Mouse (Mus musculus) CH12.LX (cell line): ENCODE results near the gene Tubg1. TPM values are rescaled to one million over a fixed set of nuclear protein-coding genes. Genes with fewer than 3 reads are reported as not detected.
"Not testable (repeated sequence)": the region's sequence is repeated elsewhere in the genome, so short reads cannot be mapped to it uniquely, and the experiment has no call there.

ENCODE experiments used
- DNase-seq: peaks from one replicate; pipeline ENCODE4 v3.0.0-alpha.2; 2013; ENCODE audit errors: extremely low read depth
- H3K27ac ChIP-seq: 2 replicates; pipeline ENCODE4 v1.5.1; 2012; ENCODE audit warnings: low read depth, mild to moderate bottlenecking, control low read depth, moderate library complexity; ENCODE audit not compliant: insufficient read depth
- H3K27me3 ChIP-seq: replicated peaks from 2 replicates; pipeline ENCODE3; 2012; ENCODE audit warnings: inconsistent platforms
- H3K36me3 ChIP-seq, 2 experiments: replicated peaks in 1 of 2; 2 replicates each; pipeline versions ENCODE3 to v1.6.1; 2012; ENCODE audit warnings: inconsistent platforms in 1 of 2, low read length in 1 of 2, mild to moderate bottlenecking in 1 of 2, mixed read lengths in 1 of 2, moderate library complexity in 1 of 2; ENCODE audit not compliant: control insufficient read depth in 1 of 2, insufficient read depth in 1 of 2
- H3K4me1 ChIP-seq, 2 experiments: 2 replicates each; pipeline ENCODE4 v1.6.1; 2012; ENCODE audit warnings: inconsistent platforms in 1 of 2, moderate library complexity in 1 of 2; ENCODE audit not compliant: insufficient read depth in 2 of 2, control insufficient read depth in 1 of 2
- H3K4me2 ChIP-seq: 2 replicates; pipeline ENCODE4 v1.6.1; 2012; ENCODE audit warnings: low read depth, mild to moderate bottlenecking, control low read depth; ENCODE audit not compliant: poor library complexity, insufficient read depth, severe bottlenecking
- H3K4me3 ChIP-seq, 3 experiments: fragments of 150-350 bp in 1 of 3; sonication (generic) in 1 of 3; replicated peaks in 1 of 3; 2 replicates each; pipeline versions ENCODE3 to v1.5.1; 2011 to 2012; ENCODE audit warnings: low read depth in 2 of 3, low read length in 2 of 3, mild to moderate bottlenecking in 2 of 3, moderate library complexity in 2 of 3, control low read depth in 1 of 3, improper control_type of control experiment in 1 of 3, inconsistent platforms in 1 of 3, mixed read lengths in 1 of 3; ENCODE audit not compliant: poor library complexity in 1 of 3
- H3K79me2 ChIP-seq: replicated peaks from 2 replicates; pipeline ENCODE4 v1.6.1; 2012; ENCODE audit warnings: mild to moderate bottlenecking, moderate library complexity; ENCODE audit not compliant: control insufficient read depth, poor library complexity, insufficient read depth, severe bottlenecking; ENCODE audit errors: extremely low read depth
- H3K9ac ChIP-seq: 2 replicates; pipeline ENCODE4 v1.6.1; 2012; ENCODE audit warnings: low read depth, mild to moderate bottlenecking, control low read depth, moderate library complexity; ENCODE audit not compliant: insufficient read depth
- H3K9me3 ChIP-seq: replicated peaks from 2 replicates; pipeline ENCODE3; 2012; ENCODE audit warnings: low read length, inconsistent platforms, mixed read lengths
- BHLHE40 ChIP-seq: IDR thresholded peaks from 2 replicates; pipeline ENCODE4 v1.6.1; 2011; ENCODE audit warnings: mild to moderate bottlenecking, low read depth, low read length, improper control_type of control experiment
- CHD2 ChIP-seq: IDR thresholded peaks from 2 replicates; pipeline ENCODE4 v1.6.1; 2011; ENCODE audit warnings: low read length, improper control_type of control experiment
- GABPA ChIP-seq: IDR thresholded peaks from 2 replicates; pipeline ENCODE4 v1.6.1; 2012; ENCODE audit warnings: low read depth, low read length, improper control_type of control experiment, inconsistent platforms; ENCODE audit not compliant: insufficient replicate concordance
- IRF4 ChIP-seq: IDR thresholded peaks from 2 replicates; pipeline ENCODE4 v1.6.1; 2014; ENCODE audit warnings: low read depth, mild to moderate bottlenecking, inconsistent platforms, low read length, improper control_type of control experiment
- KAT2A ChIP-seq: IDR thresholded peaks from 2 replicates; pipeline ENCODE4 v1.6.1; 2012; ENCODE audit warnings: low read length, improper control_type of control experiment, inconsistent platforms; ENCODE audit not compliant: insufficient replicate concordance
- MAFK ChIP-seq: IDR thresholded peaks from 2 replicates; pipeline ENCODE4 v1.6.1; 2011; ENCODE audit warnings: low read length, improper control_type of control experiment; ENCODE audit not compliant: insufficient replicate concordance
- MEF2A ChIP-seq: IDR thresholded peaks from 2 replicates; pipeline ENCODE4 v1.6.1; 2014; ENCODE audit warnings: low read depth, mild to moderate bottlenecking, inconsistent platforms, low read length, improper control_type of control experiment, borderline replicate concordance
- MXI1 ChIP-seq: IDR thresholded peaks from 2 replicates; pipeline ENCODE4 v1.6.1; 2011; ENCODE audit warnings: mild to moderate bottlenecking, low read depth, low read length, improper control_type of control experiment
- PAX5 ChIP-seq: IDR thresholded peaks from 2 replicates; pipeline ENCODE4 v1.6.1; 2012; ENCODE audit warnings: low read length, inconsistent platforms, mixed read lengths
- RAD21 ChIP-seq: IDR thresholded peaks from 2 replicates; pipeline ENCODE4 v1.6.1; 2011; ENCODE audit warnings: low read depth, mild to moderate bottlenecking, low read length, improper control_type of control experiment, moderate library complexity
- RCOR1 ChIP-seq: conservative IDR thresholded peaks from 2 replicates; pipeline ENCODE4 v1.6.1; 2012; ENCODE audit warnings: low read depth, mild to moderate bottlenecking, inconsistent platforms, low read length, improper control_type of control experiment
- SMC3 ChIP-seq: IDR thresholded peaks from 2 replicates; pipeline ENCODE4 v1.6.1; 2011; ENCODE audit warnings: low read depth, low read length, improper control_type of control experiment
- TBP ChIP-seq: conservative IDR thresholded peaks from 2 replicates; pipeline ENCODE4 v1.6.1; 2011; ENCODE audit warnings: low read depth, low read length, improper control_type of control experiment
- TCF12 ChIP-seq: IDR thresholded peaks from 2 replicates; pipeline ENCODE4 v1.6.1; 2014; ENCODE audit warnings: low read depth, mild to moderate bottlenecking, inconsistent platforms, low read length, improper control_type of control experiment
- UBTF ChIP-seq: IDR thresholded peaks from 2 replicates; pipeline ENCODE4 v1.6.1; 2012; ENCODE audit warnings: low read depth, mild to moderate bottlenecking, inconsistent platforms, low read length, improper control_type of control experiment, moderate library complexity
- USF1 ChIP-seq: IDR thresholded peaks from 2 replicates; pipeline ENCODE4 v1.6.1; 2014; ENCODE audit warnings: low read depth, mild to moderate bottlenecking, inconsistent platforms, low read length, improper control_type of control experiment
- ZNF384 ChIP-seq: IDR thresholded peaks from 2 replicates; pipeline ENCODE4 v1.6.1; 2012; ENCODE audit warnings: low read depth, low read length, improper control_type of control experiment, inconsistent platforms
- dilution Hi-C: fragments of 300-500 bp; cut with MboI; formaldehyde crosslinking; loops from 2 replicates; pipeline ENCODE4 v1.14.3; 2020; ENCODE audit warnings: low sequenced_read_pairs; ENCODE audit not compliant: extremely low pct_unique_long_range_greater_than_20kb, extremely low pct_ligation_motif_present
- in situ Hi-C: fragments of 300-500 bp; cut with MboI; formaldehyde crosslinking; loops from 3 replicates; pipeline ENCODE4 v1.14.3; 2019; ENCODE audit warnings: low sequenced_read_pairs, low pct_ligation_motif_present, low pct_unique_long_range_greater_than_20kb, mixed read lengths
- polyA plus RNA-seq: library from polyadenylated mRNA; unstranded; fragments of >175 nt; gene quantifications from 2 replicates; pipeline ENCODE4 v1.2.1, GENCODE M21; 2012; ENCODE audit warnings: low read depth; ENCODE audit not compliant: insufficient read length
- total RNA-seq, 2 experiments: library from RNA; depleted of rRNA; stranded (reverse); fragments of 300-350 nt in 1 of 2; fragments of >200 nt in 1 of 2; gene quantifications; 2 replicates each; pipeline ENCODE4 v1.2.3; 2012 to 2014

The Tubg1 gene
- total and polyA plus RNA-seq, 3 experiments, result 57.4 to 190 (median 108) TPM

DNA sequence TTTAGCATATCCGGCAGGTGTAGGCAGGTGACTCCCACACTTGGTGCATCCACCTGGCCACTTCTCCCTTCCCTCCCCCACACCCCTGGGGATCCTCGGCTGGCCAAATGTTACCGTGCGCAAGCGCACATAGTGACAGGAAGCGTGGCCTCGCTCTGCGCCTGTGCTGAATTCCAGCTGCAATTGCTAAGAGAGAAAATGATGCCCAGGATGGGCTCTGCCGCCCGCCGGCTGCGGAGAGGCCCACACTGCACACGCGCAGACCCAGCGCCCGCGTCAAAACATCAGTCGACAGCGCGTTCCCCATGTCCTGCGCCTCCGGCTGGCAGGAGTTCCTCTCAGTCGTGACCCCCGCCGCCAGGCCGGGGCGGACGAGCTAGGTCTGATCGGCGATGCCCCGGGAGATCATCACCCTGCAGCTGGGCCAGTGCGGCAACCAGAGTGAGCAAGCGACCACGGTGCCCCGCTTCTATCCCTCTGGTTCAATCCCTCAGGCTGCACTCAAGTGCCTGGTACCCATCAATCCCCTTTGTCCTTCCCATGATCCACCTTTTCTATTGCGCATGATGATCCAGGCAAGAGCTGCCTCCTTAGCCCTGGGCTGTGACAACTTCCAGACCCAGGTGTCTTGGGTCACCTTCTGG lies 36.1 kb downstream of the Tubg1 start, which contains the start of gene Tubg2 (continued):
- TF ChIP-seq ZNF384, result no peak; the same call in 1 of the 2 replicates
- TF ChIP-seq SMC3, result 0 out of 2 replicates have a peak, but pooled peaks have one; percentile 23
- TF ChIP-seq TCF12, result peak; percentile 98
- TF ChIP-seq KAT2A, result peak; percentile 67; the same call in 1 of the 2 replicates
- peak; percentile 90; the same call in 1 of the 2 replicates for TF ChIP-seq RCOR1
- TF ChIP-seq TBP, result 0 out of 2 replicates have a peak, but pooled peaks have one; percentile 68
- TF ChIP-seq BHLHE40, result peak; percentile 94

DNA sequence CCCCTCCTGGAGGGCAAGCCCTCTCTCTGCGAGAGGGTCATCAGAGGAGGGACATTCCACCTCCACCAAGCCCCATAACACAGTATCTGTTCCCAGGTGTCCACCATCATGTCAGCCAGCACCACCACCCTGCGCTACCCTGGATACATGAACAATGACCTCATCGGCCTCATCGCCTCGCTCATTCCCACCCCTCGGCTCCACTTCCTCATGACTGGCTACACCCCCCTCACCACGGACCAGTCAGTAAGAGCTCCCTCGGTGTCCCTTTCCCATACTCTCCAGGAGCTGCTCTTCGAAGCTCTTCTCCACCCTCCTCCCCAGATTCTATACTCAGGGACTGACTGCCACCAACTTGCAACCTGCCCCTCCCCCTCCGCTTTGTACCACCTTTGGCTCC lies 40.4 kb downstream of the Tubg1 start:
- H3K4me3 ChIP-seq, H3K27me3 ChIP-seq, in situ Hi-C loops, H3K79me2 ChIP-seq, H3K9ac ChIP-seq, H3K27ac ChIP-seq, DNase-seq, H3K9me3 ChIP-seq, H3K4me2 ChIP-seq, dilution Hi-C loops: not testable (repeated sequence)
- Histone ChIP-seq H3K36me3 (peaks cover 46 to 69% of the 10 kb centered on the region in 2 experiments), H3K4me1 (peaks cover 8 to 22% of the 10 kb centered on the region in 2 experiments)

DNA sequence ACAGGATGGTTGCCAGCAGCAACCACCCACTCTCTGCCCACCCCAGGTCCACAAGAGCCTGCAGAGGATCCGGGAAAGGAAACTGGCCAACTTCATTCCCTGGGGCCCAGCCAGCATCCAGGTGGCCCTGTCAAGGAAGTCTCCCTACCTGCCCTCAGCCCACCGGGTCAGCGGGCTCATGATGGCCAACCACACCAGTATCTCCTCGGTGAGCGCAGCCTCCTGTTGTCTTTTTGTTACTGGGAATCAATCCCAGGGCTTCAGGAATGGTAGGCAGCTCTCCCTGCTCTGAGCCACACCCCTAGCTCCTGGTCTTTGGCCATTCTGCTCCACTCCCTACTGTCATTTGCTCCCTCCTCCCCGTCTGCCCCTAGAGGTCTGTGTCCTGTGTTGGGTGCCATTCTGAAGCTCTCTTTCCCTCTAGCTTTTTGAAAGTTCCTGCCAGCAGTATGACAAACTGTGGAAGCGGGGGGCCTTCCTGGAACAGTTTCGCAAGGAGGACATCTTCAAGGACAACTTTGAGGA lies 41.3 kb downstream of the Tubg1 start:
- in situ Hi-C loops, result not testable (repeated sequence)

DNA sequence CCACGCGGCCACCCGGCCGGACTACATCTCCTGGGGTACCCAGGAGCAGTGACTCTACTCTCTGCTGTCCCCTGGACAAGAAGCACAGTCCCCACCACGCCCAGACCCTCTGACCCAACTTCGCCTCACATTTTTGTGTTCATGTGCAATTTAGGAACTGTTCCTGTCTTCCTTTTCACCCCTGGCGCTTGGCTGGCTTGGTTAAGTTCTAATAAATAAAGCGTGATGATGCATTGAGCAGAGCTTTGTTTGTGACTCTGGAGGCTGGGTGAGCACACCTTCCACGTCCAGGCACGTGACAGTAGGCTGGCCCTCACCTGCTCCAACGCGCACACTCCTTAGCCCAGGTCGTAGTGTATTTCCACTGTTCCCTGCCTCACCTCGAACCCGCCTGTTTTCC lies 41.8 kb downstream of the Tubg1 start:
- H3K4me2 ChIP-seq, result no peak overlapping the region
- no peak overlapping the region for H3K9ac ChIP-seq
- H3K9me3 ChIP-seq, result no peaks in the 10 kb centered on the region
- in situ Hi-C loops, result no loop called here
- no peak overlapping the region for H3K4me3 ChIP-seq
- peaks cover 6 to 11% of the 10 kb centered on the region in 2 experiments for H3K4me1 ChIP-seq
- no peak for DNase-seq
- H3K36me3 ChIP-seq, result peaks cover 54 to 81% of the 10 kb centered on the region in 2 experiments
- dilution Hi-C loops, result no loop called here
- H3K27ac ChIP-seq, result no peak overlapping the region
- no peaks in the 10 kb centered on the region for H3K27me3 ChIP-seq
- no peaks in the 10 kb centered on the region for H3K79me2 ChIP-seq
- TF ChIP-seq MEF2A, result no peak
- no peak for TF ChIP-seq SMC3
- TF ChIP-seq MXI1, result no peak
- TF ChIP-seq MAFK, result no peak
- TF ChIP-seq RAD21, result no peak
- no peak for TF ChIP-seq PAX5
- TF ChIP-seq GABPA, result no peak
- TF ChIP-seq USF1, result no peak
- TF ChIP-seq CHD2, result no peak
- no peak for TF ChIP-seq UBTF
- no peak for TF ChIP-seq IRF4

More for the DNA sequence above, 41.3 kb downstream of the Tubg1 start:
- H3K79me2 ChIP-seq, dilution Hi-C loops, DNase-seq, H3K9ac ChIP-seq, H3K27ac ChIP-seq, H3K4me3 ChIP-seq, H3K4me2 ChIP-seq, H3K9me3 ChIP-seq, H3K27me3 ChIP-seq: not testable (repeated sequence)
- H3K36me3 ChIP-seq, result peaks cover 49 to 76% of the 10 kb centered on the region in 2 experiments
- H3K4me1 ChIP-seq, result peaks cover 6 to 16% of the 10 kb centered on the region in 2 experiments
